Mouse (Mus musculus) heart, adult 2 months (tissue): Measurements from ENCODE around the gene 6330409D20Rik. TPM values are rescaled to one million over a fixed set of nuclear protein-coding genes. Genes with fewer than 3 reads are reported as not detected.

Source experiments
- DNase-seq, 2 experiments: peaks; one replicate each; pipeline ENCODE4 v3.0.0; 2021
- H3K27ac ChIP-seq: fragments of 200-600 bp; 2 replicates; pipeline ENCODE4 v1.8.1; 2022
- H3K27me3 ChIP-seq: fragments of 200-500 bp; 2 replicates; pipeline ENCODE4 v1.6.1; 2012; ENCODE audit warnings: mild to moderate bottlenecking, low read length, inconsistent platforms, mixed read lengths; ENCODE audit not compliant: control insufficient read depth, insufficient read depth
- H3K36me3 ChIP-seq: fragments of 200-500 bp; 2 replicates; pipeline ENCODE4 v1.6.1; 2012; ENCODE audit warnings: low read length, inconsistent platforms; ENCODE audit not compliant: control insufficient read depth, insufficient read depth
- H3K4me1 ChIP-seq: fragments of 200-500 bp; 2 replicates; pipeline ENCODE4 v1.6.1; 2011; ENCODE audit warnings: low read length; ENCODE audit not compliant: control insufficient read depth, insufficient read depth
- H3K4me3 ChIP-seq: fragments of 200-600 bp; 2 replicates; pipeline ENCODE4 v1.8.1; 2022
- H3K79me2 ChIP-seq: fragments of 200-500 bp; replicated peaks from 2 replicates; pipeline ENCODE4 v1.6.1; 2012; ENCODE audit warnings: mild to moderate bottlenecking, inconsistent platforms, low read length, moderate library complexity, mixed read lengths; ENCODE audit not compliant: control insufficient read depth, insufficient read depth
- H3K9ac ChIP-seq: fragments of 200-500 bp; 2 replicates; pipeline ENCODE4 v1.6.1; 2012; ENCODE audit warnings: low read depth, mild to moderate bottlenecking, control low read depth, inconsistent platforms, low read length, mixed read lengths
- CTCF ChIP-seq: fragments of 200-600 bp; IDR thresholded peaks from 2 replicates; pipeline ENCODE4 v1.8.1; 2022; ENCODE audit warnings: antibody characterized with exemption, mild to moderate bottlenecking, moderate library complexity
- EP300 ChIP-seq: fragments of 200-500 bp; IDR thresholded peaks from 2 replicates; pipeline ENCODE4 v1.6.1; 2011; ENCODE audit warnings: low read depth, low read length, control low read depth; ENCODE audit not compliant: insufficient read depth
- POLR2A ChIP-seq: fragments of 200-500 bp; IDR thresholded peaks from 2 replicates; pipeline ENCODE4 v1.6.1; 2011; ENCODE audit warnings: mild to moderate bottlenecking, low read depth, low read length, control low read depth; ENCODE audit not compliant: insufficient read depth
- WGBS: fragments of 180-500 bp; shearing (Covaris S2); methylation state at CpG from one replicate; pipeline ENCODE4 v1.1.7; 2018; 5-methylcytosine and 5-hydroxymethylcytosine counted together
- intact Hi-C: fragments of 180-260 bp; cut with DNase I; formaldehyde crosslinking; loops from one replicate; pipeline ENCODE4 v1.15.1; 2025
- polyA plus RNA-seq: library from polyadenylated mRNA; depleted of rRNA; stranded (reverse); fragments of >200 nt; gene quantifications from 2 replicates; pipeline ENCODE4 v1.2.3, GENCODE M21; 2012
- total RNA-seq, 2 experiments: library from RNA; stranded (reverse); gene quantifications; 2 replicates each; pipeline ENCODE4 v1.2.3; 2021

The 6330409D20Rik gene
- total and polyA plus RNA-seq, 3 experiments = not detected

GRCm38 (mm10) chr2:32709521-32710137 is 31.2 kb downstream of the 6330409D20Rik start:
- WGBS = 85% methylated on average over 20 of the region's 20 CpGs
- no peak overlapping the region for H3K9ac ChIP-seq
- H3K36me3 ChIP-seq = peaks cover 4% of the 10 kb centered on the region; the same call in 1 of the 2 replicates
- no peaks in the 10 kb centered on the region for H3K27me3 ChIP-seq
- H3K27ac ChIP-seq = no peak overlapping the region
- peaks cover 2% of the 10 kb centered on the region for H3K79me2 ChIP-seq
- intact Hi-C loops = loop anchor here (5.0 kb wide), 1 partner anchor 138 kb away; the partner anchor contains the start of gene Stxbp1
- no peak for TF ChIP-seq CTCF
- TF ChIP-seq EP300 = no peak
- no peak for TF ChIP-seq POLR2A
- H3K4me1 ChIP-seq = peaks cover 12% of the 10 kb centered on the region
- no peak overlapping the region for H3K4me3 ChIP-seq
- no peak for DNase-seq

- Histone ChIP-seq H3K27ac (no peak overlapping the region), H3K79me2 (peaks cover 2% of the 10 kb centered on the region), H3K4me3 (no peak overlapping the region), H3K4me1 (peaks cover 4% of the 10 kb centered on the region), H3K9ac (no peak overlapping the region), H3K27me3 (no peaks in the 10 kb centered on the region), H3K36me3 (peaks cover 4% of the 10 kb centered on the region; the same call in 1 of the 2 replicates)
- WGBS = 41% methylated on average over 3 of the region's 3 CpGs
- intact Hi-C loops = no loop called here
- peak in 1 of 2 experiments; percentile 71 for DNase-seq
- peak; percentile 93; the same call in 1 of the 2 replicates for TF ChIP-seq CTCF
- no peak for TF ChIP-seq POLR2A
These were observed 32.2 kb downstream of the 6330409D20Rik start for GRCm38 (mm10) chr2:32708643-32709042.

- no peak overlapping the region for H3K9ac ChIP-seq
- 82% methylated on average over 6 of the region's 6 CpGs for WGBS
- no peaks in the 10 kb centered on the region for H3K27me3 ChIP-seq
- DNase-seq = no peak
- peaks cover 3% of the 10 kb centered on the region for H3K4me1 ChIP-seq
- H3K79me2 ChIP-seq = peaks cover 2% of the 10 kb centered on the region; the same call in 1 of the 2 replicates
- intact Hi-C loops = no loop called here
- H3K36me3 ChIP-seq = peaks cover 4% of the 10 kb centered on the region; the same call in 1 of the 2 replicates
- TF ChIP-seq POLR2A = no peak
- TF ChIP-seq EP300 = no peak
- TF ChIP-seq CTCF = no peak
- no peak overlapping the region for H3K4me3 ChIP-seq
- no peak overlapping the region for H3K27ac ChIP-seq
These were observed 33.8 kb downstream of the 6330409D20Rik start for GRCm38 (mm10) chr2:32706971-32707370.

GRCm38 (mm10) chr2:32705018-32705417 is 35.8 kb downstream of the 6330409D20Rik start:
- no peaks in the 10 kb centered on the region for H3K36me3 ChIP-seq
- 92% methylated on average over 7 of the region's 7 CpGs for WGBS
- intact Hi-C loops = no loop called here

GRCm38 (mm10) chr2:32704021-32704421 is 36.8 kb downstream of the 6330409D20Rik start, which contains the start of gene Fpgs:
TSS of gene Fpgs (minus strand) at chr2:32704145.
- H3K36me3 ChIP-seq = no peaks in the 10 kb centered on the region
- DNase-seq = no peak
- no peaks in the 10 kb centered on the region for H3K4me1 ChIP-seq
- no peak for TF ChIP-seq EP300
- TF ChIP-seq CTCF = no peak
- TF ChIP-seq POLR2A = no peak
- H3K4me3 ChIP-seq = no peak within 1 kb of the TSS
- H3K27ac ChIP-seq = no peak within 1 kb of the TSS
- intact Hi-C loops = no loop called here
- no peaks in the 10 kb centered on the region for H3K27me3 ChIP-seq
- no peak within 1 kb of the TSS for H3K9ac ChIP-seq
- no peaks in the 10 kb centered on the region for H3K79me2 ChIP-seq
- 85% methylated on average over 2 of the region's 2 CpGs for WGBS

More at GRCm38 (mm10) chr2:32705018-32705417, 35.8 kb downstream of the 6330409D20Rik start:
- H3K4me3 ChIP-seq = no peak overlapping the region
- H3K79me2 ChIP-seq = 0 out of 2 replicates have a peak, but pooled peaks cover 2% of the 10 kb centered on the region
- no peak for DNase-seq
- TF ChIP-seq POLR2A (no peak), EP300 (no peak), CTCF (no peak)
- H3K27me3 ChIP-seq = no peaks in the 10 kb centered on the region
- H3K9ac ChIP-seq = no peak overlapping the region
- H3K4me1 ChIP-seq = no peaks in the 10 kb centered on the region
- no peak overlapping the region for H3K27ac ChIP-seq

GRCm38 (mm10) chr2:32703046-32703445 is 37.8 kb downstream of the 6330409D20Rik start:
- Histone ChIP-seq H3K9ac (no peak overlapping the region), H3K79me2 (no peaks in the 10 kb centered on the region), H3K27ac (no peak overlapping the region), H3K4me1 (no peaks in the 10 kb centered on the region), H3K27me3 (no peaks in the 10 kb centered on the region), H3K4me3 (no peak overlapping the region), H3K36me3 (no peaks in the 10 kb centered on the region)
- TF ChIP-seq EP300 (no peak), CTCF (no peak), POLR2A (no peak)
- WGBS = 94% methylated on average over 8 of the region's 8 CpGs
- intact Hi-C loops = no loop called here
- DNase-seq = no peak
